Mouse (Mus musculus) midbrain, embryonic 16.5 days (tissue): ENCODE results near the gene Ryr1. TPM values are rescaled to one million over a fixed set of nuclear protein-coding genes. Genes with fewer than 3 reads are reported as not detected.

Source experiments
- ATAC-seq: fragments of 200-750 bp; cut with Nextera tagmentation; 2 replicates; pipeline ENCODE4 v1.8.0; 2017; ENCODE audit warnings: moderate TSS enrichment
- H3K27ac ChIP-seq: fragments of 300-500 bp; sonication (generic); 2 replicates; pipeline ENCODE4 v1.5.1; 2014; ENCODE audit warnings: mild to moderate bottlenecking, low read length, mixed read lengths
- H3K27me3 ChIP-seq: fragments of 300-500 bp; sonication (generic); 2 replicates; pipeline ENCODE4 v1.6.1; 2014; ENCODE audit warnings: low read depth, low read length, mixed read lengths; ENCODE audit not compliant: control insufficient read depth, insufficient read depth
- H3K36me3 ChIP-seq: fragments of 300-500 bp; sonication (generic); 2 replicates; pipeline ENCODE4 v1.6.1; 2014; ENCODE audit warnings: mild to moderate bottlenecking, low read length, moderate library complexity, mixed read lengths; ENCODE audit not compliant: control insufficient read depth, insufficient read depth
- H3K4me1 ChIP-seq: fragments of 300-500 bp; sonication (generic); 2 replicates; pipeline ENCODE4 v1.6.1; 2014; ENCODE audit warnings: mild to moderate bottlenecking, low read length, mixed read lengths; ENCODE audit not compliant: control insufficient read depth, insufficient read depth
- H3K4me2 ChIP-seq: fragments of 300-500 bp; sonication (generic); 2 replicates; pipeline ENCODE4 v1.6.1; 2014; ENCODE audit warnings: mild to moderate bottlenecking, low read length, mixed read lengths
- H3K4me3 ChIP-seq: fragments of 300-500 bp; sonication (generic); 2 replicates; pipeline ENCODE4 v1.5.1; 2014; ENCODE audit warnings: low read depth, mild to moderate bottlenecking, low read length, moderate library complexity, mixed read lengths
- H3K9ac ChIP-seq: fragments of 300-500 bp; sonication (generic); 2 replicates; pipeline ENCODE4 v1.6.1; 2014; ENCODE audit warnings: low read depth, low read length, mixed read lengths
- H3K9me3 ChIP-seq: fragments of 300-500 bp; sonication (generic); replicated peaks from 2 replicates; pipeline ENCODE4 v1.6.1; 2014; ENCODE audit warnings: mild to moderate bottlenecking, low read length, mixed read lengths; ENCODE audit not compliant: control insufficient read depth, poor library complexity, severe bottlenecking
- WGBS: fragments of 180-500 bp; shearing (Covaris S2); extraction: QIAGEN DNeasy Blood & Tissue Kit; methylation state at CpG from one replicate; pipeline ENCODE4 v1.1.7; 2014; 5-methylcytosine and 5-hydroxymethylcytosine counted together
- polyA plus RNA-seq: library from polyadenylated mRNA; unstranded; fragments of >200 nt; fragmentation: Nextera tagmentation; extraction: Ambion mirVana; gene quantifications from 2 replicates; pipeline ENCODE4 v1.2.1, GENCODE M21; 2015

The Ryr1 gene
- polyA plus RNA-seq, 1 experiment from 2014 or later: 14.4 TPM

GRCm38 (mm10) chr7:28961584-28961926 is 163.4 kb downstream of the Ryr1 start:
- Histone ChIP-seq H3K4me2 (peak overlapping the region; percentile 83), H3K27ac (peak overlapping the region; percentile 88), H3K9me3 (no peaks in the 10 kb centered on the region), H3K9ac (peak overlapping the region; percentile 93), H3K4me3 (peak overlapping the region; percentile 90), H3K27me3 (no peaks in the 10 kb centered on the region), H3K36me3 (no peaks in the 10 kb centered on the region), H3K4me1 (peaks cover 34% of the 10 kb centered on the region)
- WGBS: 0% methylated on average over 7 of the region's 7 CpGs
- peak; percentile 2; the same call in 1 of the 2 replicates for ATAC-seq

- no peaks in the 10 kb centered on the region for H3K36me3 ChIP-seq
- no peak overlapping the region for H3K27ac ChIP-seq
- peak overlapping the region; percentile 93 for H3K9ac ChIP-seq
- H3K4me3 ChIP-seq: peak overlapping the region; percentile 90
- H3K4me2 ChIP-seq: peak overlapping the region; percentile 83
- H3K27me3 ChIP-seq: no peaks in the 10 kb centered on the region
- peaks cover 34% of the 10 kb centered on the region for H3K4me1 ChIP-seq
- H3K9me3 ChIP-seq: no peaks in the 10 kb centered on the region
- ATAC-seq: no peak
- 32% methylated on average over 9 of the region's 9 CpGs for WGBS
Observed at GRCm38 (mm10) chr7:28960354-28961046, 164.5 kb downstream of the Ryr1 start.

- Histone ChIP-seq H3K4me3 (peak overlapping the region; percentile 90; the same call in 1 of the 2 replicates), H3K27me3 (no peaks in the 10 kb centered on the region), H3K27ac (no peak overlapping the region), H3K4me2 (peak overlapping the region; percentile 83), H3K9me3 (no peaks in the 10 kb centered on the region), H3K4me1 (peaks cover 36% of the 10 kb centered on the region), H3K36me3 (no peaks in the 10 kb centered on the region), H3K9ac (peak overlapping the region; percentile 93)
- WGBS: 49% methylated on average over 6 of the region's 6 CpGs
- ATAC-seq: no peak
Observed at GRCm38 (mm10) chr7:28959505-28960045, 165.4 kb downstream of the Ryr1 start.

GRCm38 (mm10) chr7:28958770-28959169 is 166.2 kb downstream of the Ryr1 start:
- Histone ChIP-seq H3K36me3 (no peaks in the 10 kb centered on the region), H3K27me3 (no peaks in the 10 kb centered on the region), H3K27ac (no peak overlapping the region), H3K4me2 (no peak overlapping the region), H3K4me1 (peaks cover 37% of the 10 kb centered on the region), H3K4me3 (no peak overlapping the region), H3K9ac (no peak overlapping the region), H3K9me3 (no peaks in the 10 kb centered on the region)
- 71% methylated on average over 1 of the region's 1 CpGs for WGBS
- no peak for ATAC-seq

- no peaks in the 10 kb centered on the region for H3K36me3 ChIP-seq
- no peaks in the 10 kb centered on the region for H3K9me3 ChIP-seq
- H3K27me3 ChIP-seq: no peaks in the 10 kb centered on the region
- H3K4me2 ChIP-seq: no peak overlapping the region
- H3K4me1 ChIP-seq: peaks cover 42% of the 10 kb centered on the region
- WGBS: 70% methylated on average over 1 of the region's 1 CpGs
- no peak overlapping the region for H3K27ac ChIP-seq
- H3K4me3 ChIP-seq: no peak overlapping the region
- no peak overlapping the region for H3K9ac ChIP-seq
- no peak for ATAC-seq
Observed at GRCm38 (mm10) chr7:28957997-28958725, 166.8 kb downstream of the Ryr1 start.

- 88% methylated on average over 6 of the region's 6 CpGs for WGBS
- Histone ChIP-seq H3K9ac (no peak overlapping the region), H3K9me3 (no peaks in the 10 kb centered on the region), H3K27me3 (no peaks in the 10 kb centered on the region), H3K4me2 (no peak overlapping the region), H3K4me3 (no peak overlapping the region), H3K36me3 (no peaks in the 10 kb centered on the region), H3K4me1 (peaks cover 40% of the 10 kb centered on the region), H3K27ac (no peak overlapping the region)
- no peak for ATAC-seq
Observed at GRCm38 (mm10) chr7:28957286-28957685, 167.7 kb downstream of the Ryr1 start.

- Histone ChIP-seq H3K36me3 (no peaks in the 10 kb centered on the region), H3K27me3 (no peaks in the 10 kb centered on the region), H3K9me3 (no peaks in the 10 kb centered on the region), H3K4me3 (no peak overlapping the region), H3K4me1 (peaks cover 39% of the 10 kb centered on the region), H3K9ac (no peak overlapping the region), H3K4me2 (no peak overlapping the region), H3K27ac (no peak overlapping the region)
- 89% methylated on average over 1 of the region's 1 CpGs for WGBS
- ATAC-seq: no peak
Observed at GRCm38 (mm10) chr7:28956270-28956669, 168.7 kb downstream of the Ryr1 start.

GRCm38 (mm10) chr7:28955295-28955897 is 169.6 kb downstream of the Ryr1 start:
- Histone ChIP-seq H3K36me3 (no peaks in the 10 kb centered on the region), H3K4me3 (no peak overlapping the region), H3K27me3 (no peaks in the 10 kb centered on the region), H3K9me3 (no peaks in the 10 kb centered on the region), H3K4me2 (no peak overlapping the region), H3K4me1 (peaks cover 30% of the 10 kb centered on the region), H3K9ac (no peak overlapping the region), H3K27ac (no peak overlapping the region)
- ATAC-seq: no peak
- 48% methylated on average over 5 of the region's 5 CpGs for WGBS

GRCm38 (mm10) chr7:28954773-28955172 is 170.2 kb downstream of the Ryr1 start:
- ATAC-seq: no peak
- 80% methylated on average over 4 of the region's 4 CpGs for WGBS
- H3K4me2 ChIP-seq: no peak overlapping the region
- H3K4me3 ChIP-seq: no peak overlapping the region
- no peaks in the 10 kb centered on the region for H3K36me3 ChIP-seq
- no peaks in the 10 kb centered on the region for H3K9me3 ChIP-seq
- H3K4me1 ChIP-seq: peaks cover 24% of the 10 kb centered on the region
- no peak overlapping the region for H3K9ac ChIP-seq
- H3K27me3 ChIP-seq: no peaks in the 10 kb centered on the region
- no peak overlapping the region for H3K27ac ChIP-seq
